Mouse (Mus musculus): Measurements from ENCODE around the gene Dnlz.
"Not testable (repeated sequence)": the region's sequence is repeated elsewhere in the genome, so short reads cannot be mapped to it uniquely, and the experiment has no call there.

Gene Dnlz

DNA sequence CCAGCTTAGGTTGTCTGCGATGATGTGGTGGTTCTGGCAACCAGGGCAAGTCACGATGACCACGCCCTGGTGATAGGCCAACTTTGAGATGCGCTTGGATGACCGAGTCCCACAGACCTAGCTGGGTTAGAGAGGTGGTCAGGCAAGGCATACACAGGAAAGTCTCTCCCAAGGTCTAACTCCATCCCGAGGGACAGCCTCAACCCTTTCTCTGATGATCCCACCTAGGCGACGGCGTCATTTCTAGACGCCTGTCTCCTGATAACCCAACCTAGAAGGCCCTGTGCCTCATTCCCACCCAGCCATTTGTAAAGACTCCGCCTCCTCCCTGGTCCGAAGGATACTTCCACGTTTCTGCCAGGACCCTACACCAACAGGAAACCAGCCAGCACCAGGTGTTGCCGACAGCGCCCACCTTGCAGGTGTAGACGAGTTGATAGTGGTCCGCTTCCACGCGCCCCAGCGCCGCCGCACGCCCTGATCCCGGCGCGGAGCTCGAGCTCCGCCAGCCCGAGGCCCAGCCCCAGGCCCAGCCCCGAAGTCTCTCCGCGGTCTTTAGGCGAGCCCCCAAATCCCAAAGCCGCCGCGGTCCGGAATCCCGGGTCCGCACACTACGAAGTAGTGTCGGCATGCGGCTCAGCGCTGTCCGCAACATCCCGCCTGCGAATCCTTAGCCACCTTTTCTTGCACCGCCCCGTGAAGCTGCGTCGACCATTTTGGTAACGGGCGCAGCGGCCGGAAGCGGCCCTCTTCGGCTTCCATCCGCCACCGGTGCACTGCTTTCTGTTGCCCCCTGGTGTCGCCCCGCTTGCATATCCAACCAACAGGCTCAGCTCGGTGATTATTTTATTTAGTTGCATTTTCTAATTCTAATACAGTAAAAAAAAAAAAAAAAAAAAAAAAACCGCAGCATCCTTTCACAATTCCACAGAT is at the start of gene Dnlz:
Dnlz (minus strand) TSS at position 753 of the 933 bp plus-strand sequence.
- DNase-seq: peak; percentile 93

DNA sequence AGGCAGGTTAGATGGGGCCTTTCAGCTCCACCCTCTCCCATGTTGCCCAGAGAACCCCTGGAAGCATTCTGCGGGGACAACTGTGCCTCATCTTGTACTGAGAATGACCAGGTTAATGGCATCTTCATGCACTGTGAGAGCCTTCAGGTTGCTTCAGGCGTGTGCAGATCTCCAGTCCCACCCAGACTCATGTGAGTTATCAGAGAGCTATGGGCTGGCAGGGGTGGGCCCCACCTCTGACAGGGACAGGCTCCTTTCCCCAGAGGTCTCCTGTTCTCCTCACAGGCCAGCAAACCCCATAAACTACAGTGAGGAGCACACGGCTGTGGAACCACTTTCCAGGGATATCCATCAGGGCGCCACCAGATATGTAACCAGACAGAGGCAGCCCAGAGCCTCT is 49.1 kb upstream of the Dnlz start:
- DNase-seq: no peak

DNA sequence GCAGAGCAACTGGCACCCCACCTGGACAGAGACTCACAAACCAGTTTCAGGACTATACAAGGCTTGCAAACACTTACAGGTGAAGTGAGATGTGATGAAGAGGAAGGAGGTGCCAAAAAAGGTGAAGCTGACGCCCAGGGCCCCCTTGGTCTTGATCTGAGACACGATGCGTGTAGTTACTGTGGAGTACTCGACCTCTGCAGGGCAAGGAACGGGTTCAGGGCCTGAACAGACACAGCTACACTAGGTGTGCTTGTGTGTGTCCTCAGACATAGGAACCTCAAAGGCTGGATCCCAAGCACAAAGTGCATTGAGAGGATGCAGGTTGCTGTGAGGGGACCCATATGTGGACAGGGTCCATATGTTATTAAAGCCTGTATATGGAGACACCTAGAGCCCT is 48.4 kb upstream of the Dnlz start:
- no peak for DNase-seq

DNA sequence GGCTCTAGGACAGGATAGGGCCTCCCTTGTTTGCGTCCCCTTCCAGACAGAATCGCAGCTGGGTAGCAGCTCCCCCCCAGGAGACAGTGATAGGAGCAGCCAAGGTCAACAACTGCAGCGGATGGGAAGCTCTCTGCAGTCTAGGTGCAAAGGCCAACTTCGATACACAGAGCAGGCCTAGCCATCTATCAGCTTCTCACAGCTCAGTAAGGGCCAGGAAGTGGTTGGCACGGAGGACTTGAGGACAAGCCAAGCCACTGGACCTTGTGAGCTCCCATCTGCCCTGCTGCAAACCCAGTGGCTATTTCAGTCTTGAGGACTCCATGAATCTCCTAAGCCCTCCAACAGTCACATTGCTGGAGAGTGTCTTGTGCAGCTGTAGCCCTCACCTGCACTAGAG is 47.7 kb upstream of the Dnlz start:
- no peak for DNase-seq

DNA sequence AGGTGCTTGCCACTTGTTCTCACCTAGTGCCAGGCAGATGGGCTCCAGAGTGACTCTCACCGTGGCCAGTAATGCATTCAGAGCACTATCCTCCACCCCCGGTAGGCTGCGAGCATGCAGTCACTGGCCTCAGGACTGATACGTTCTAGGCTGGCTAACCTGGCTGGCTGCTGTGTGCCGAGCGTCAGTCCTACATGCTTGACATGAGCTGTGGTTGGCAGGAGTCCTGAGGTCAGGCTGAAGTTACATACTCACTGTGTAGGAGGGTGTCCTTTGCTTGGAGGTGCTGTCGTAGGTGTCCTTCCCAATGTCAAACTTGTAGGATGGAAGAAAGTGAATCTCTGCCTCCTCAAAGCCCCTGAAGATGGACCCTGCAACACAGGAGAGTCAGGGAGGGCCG is 47.1 kb upstream of the Dnlz start:
- no peak for DNase-seq

DNA sequence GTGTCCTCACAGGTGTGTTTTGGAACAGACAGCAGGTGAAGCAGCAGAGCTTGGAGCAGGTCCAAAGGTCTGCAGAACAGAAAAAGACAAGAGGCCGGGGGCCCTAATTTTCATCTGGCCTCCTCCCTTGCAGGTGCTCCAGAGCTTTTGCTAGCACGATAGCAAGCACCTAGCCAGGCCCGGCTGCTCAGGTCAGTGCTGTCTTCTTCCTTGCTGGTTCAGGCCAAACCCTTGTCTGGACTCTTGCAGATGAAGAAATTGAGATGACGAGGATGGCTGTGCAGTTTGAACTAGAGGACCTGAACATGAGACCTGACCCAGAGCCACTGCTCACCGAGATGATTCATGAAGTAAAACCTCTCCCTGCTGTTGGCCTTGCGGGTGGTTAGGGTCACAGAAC is 39.7 kb upstream of the Dnlz start:
- DNase-seq: no peak

DNA sequence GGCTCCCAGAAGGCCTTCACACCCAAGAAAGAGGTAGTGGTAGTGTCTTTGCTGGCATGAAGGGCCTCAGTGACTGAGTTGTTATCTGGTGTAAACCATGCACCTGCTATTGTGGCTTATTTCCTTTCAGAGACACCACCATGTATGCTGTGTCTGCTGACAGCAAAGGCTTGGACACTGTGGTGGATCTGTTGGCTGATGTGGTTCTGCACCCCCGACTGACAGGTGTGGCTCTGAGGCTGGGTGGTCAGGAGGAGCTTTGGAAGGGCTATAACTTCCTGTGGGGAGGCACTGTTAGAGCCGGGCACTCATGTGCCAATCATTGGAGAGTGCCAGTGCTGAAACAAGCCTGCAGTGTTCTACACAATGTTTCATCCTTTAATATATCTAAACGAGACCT is 39.0 kb upstream of the Dnlz start:
- DNase-seq: no peak

DNA sequence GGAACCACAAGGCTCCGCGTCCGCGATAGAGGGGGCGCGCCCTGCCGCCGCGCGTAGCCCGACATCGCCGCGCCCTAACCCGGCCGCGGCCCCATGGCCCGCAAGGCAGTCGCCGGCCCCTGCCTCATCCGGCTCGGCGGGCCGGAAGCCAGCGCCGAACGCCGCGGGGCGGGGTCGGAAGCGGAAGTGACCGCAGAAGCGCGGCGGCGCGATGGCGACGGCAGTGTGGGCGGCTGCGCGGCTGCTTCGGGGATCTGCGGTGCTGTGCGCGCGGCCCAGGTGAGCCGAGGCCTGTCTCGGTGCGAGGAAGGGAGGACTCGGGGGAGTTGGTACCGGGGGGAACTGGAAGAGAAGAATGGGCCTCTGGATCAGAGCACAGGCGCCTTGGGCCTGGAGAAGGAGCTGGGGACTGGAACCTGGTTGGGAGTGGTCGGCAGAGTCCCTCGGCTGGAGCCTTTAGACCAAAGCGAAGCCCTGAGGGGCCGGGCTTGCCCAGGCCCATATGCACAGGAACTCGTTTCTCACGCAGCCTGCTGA is 37.3 kb upstream of the Dnlz start, which contains the start of the genes Entr1 and Pmpca:
Entr1 (minus strand) TSS at position 163 of the 537 bp plus-strand sequence.
Pmpca (plus strand) TSS at position 186 of the 537 bp plus-strand sequence.
- DNase-seq: peak; percentile 80

DNA sequence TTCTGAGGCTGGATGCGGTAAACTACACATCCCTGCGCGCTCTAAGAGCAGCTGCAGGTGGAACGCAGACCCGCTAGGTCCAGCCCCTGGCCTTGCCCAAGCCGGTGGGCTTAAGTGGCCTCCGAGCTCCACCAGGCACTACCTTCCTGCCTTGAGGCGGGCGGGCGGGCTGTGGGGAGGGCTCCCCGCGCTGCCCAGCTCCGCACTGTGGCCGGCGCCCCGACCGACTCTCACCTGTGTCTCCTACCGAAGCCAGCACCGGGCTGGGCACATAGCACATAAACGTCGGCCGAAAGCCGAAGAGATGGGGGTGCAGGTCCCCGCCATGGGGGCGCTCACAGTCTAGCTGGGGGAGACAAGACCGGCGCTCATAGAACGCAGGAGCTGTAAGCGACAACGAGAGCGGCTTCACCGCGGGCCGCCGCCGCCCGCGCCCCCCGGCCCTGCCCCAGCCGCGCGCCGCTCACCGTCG is 36.8 kb upstream of the Dnlz start:
- peak; percentile 53 for DNase-seq

DNA sequence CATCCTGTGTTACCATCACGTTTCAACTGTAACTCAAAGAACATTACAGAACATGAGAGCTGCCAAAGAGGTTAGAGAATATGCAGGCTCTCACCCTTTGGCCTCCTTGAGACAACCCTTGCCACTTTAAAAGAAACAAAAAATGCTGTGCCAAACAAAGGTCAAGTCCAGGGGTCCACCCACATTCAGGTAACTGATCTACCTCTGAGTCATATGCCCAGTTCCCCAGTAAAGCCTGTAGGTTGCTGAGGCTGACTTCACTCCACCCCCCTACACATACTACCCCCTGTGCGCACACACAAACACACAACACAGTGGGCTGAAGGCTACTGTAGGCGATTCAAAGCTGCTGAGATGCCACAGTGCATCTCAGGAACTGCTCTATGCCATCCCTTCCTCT is 35.8 kb upstream of the Dnlz start:
- no peak for DNase-seq

DNA sequence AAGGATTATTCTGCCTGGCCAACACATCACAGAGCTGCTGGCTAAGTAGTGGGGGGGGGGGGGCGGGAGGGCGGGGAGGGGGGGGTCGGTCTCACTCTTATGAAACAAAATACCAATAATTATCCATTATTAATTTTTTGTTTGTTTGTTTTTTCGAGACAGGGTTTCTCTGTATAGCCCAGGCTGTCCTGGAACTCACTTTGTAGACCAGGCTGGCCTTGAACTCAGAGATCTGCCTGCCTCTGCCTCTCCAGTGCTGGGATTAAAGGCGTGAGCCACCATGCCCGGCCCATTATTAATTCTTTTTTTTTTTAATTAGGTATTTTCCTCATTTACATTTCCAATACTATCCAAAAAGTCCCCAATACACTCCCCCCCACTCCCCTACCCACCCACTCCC is 29.0 kb upstream of the Dnlz start:
- DNase-seq: not testable (repeated sequence)

DNA sequence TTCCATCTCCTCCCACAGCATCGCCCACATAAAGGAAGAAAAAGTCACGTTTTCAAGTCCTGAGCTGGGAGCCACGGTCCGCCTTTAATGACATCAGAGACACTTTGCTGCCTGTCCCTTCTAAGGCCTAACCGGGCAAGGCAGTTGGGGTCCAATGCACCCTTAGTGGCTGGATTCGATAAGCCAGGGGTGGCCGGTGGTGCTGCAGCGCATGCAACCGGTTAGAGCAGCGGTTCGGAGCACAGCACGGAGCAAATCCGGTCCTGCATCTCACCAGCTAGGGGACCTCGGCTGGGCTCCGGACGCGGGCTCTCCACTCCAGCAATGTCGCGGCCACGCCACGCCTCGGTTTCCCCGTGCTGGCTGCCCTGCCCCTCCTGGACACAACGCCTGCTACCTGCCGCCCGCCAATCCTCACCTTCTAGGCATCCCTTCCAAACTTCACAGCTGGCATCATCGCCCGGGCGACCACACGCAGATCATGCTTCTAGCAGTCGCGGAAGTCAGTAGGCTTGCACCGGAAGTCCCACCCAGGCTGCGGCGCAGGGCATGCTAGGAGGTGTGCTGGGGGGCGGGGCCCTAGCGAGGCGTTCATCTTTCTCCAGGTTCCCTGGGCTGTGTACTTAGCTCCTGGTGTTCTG is 28.3 kb upstream of the Dnlz start, which contains the start of gene Snapc4:
Snapc4 (minus strand) TSS at position 523 of the 641 bp plus-strand sequence.
- DNase-seq: peak; percentile 82

DNA sequence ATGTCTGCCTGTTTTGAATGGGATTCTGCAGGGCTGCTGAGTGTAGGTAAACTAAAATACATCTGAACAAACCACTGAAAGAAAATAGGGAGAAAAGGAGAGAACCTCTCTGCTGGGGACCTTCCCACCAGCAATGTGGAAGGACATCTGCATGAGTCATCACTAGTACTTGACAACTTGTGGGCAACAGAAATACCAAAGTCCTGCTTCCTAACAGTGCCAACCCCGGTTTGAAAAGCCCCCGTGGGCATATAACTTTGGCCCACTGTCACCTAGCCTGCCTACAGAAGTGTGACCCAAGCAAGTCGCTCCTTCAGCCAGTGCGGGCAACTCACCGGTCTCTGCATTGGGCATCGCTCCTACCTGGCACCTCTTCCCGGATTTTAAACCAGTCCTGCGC is 20.5 kb upstream of the Dnlz start:
- DNase-seq: no peak

DNA sequence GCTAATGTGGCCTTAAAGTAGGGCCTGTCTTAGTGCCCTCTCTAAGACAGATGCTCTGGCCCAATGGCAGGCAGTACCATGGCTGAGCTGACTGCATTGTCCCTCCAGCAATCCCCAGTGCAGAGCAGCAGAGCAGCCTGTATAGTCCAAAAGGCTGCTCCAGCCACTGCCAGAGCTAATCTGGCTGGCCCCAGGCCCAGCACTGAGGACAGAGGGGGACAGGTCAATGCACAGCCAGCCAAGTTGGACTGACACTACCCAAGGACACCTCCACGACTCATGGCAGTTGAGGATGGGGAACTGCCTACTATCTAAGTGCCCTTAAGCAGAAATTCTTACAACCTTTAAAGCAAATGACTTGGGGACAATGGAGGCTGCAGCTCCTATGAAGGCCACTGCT is 16.7 kb upstream of the Dnlz start:
- DNase-seq: no peak

DNA sequence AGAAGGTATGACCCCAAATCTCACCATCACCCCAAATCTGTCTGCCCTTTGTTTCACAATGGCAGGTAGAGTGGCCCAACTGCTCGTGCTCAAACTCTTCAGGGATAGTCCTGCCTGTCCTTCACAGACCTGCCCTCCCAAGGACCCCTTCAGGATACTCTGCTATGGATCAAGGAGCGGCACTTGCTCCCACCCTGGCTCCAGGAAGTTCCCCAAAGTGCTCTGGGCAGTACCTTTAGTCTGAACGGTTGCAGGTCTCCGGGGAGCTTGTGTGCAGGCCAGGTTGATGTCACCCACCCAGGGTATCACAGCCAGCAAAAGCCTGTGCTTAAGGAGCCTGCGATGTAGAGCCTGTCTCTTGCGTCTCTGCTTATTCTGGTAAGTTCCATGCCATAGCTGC is 16.0 kb upstream of the Dnlz start:
- no peak for DNase-seq

DNA sequence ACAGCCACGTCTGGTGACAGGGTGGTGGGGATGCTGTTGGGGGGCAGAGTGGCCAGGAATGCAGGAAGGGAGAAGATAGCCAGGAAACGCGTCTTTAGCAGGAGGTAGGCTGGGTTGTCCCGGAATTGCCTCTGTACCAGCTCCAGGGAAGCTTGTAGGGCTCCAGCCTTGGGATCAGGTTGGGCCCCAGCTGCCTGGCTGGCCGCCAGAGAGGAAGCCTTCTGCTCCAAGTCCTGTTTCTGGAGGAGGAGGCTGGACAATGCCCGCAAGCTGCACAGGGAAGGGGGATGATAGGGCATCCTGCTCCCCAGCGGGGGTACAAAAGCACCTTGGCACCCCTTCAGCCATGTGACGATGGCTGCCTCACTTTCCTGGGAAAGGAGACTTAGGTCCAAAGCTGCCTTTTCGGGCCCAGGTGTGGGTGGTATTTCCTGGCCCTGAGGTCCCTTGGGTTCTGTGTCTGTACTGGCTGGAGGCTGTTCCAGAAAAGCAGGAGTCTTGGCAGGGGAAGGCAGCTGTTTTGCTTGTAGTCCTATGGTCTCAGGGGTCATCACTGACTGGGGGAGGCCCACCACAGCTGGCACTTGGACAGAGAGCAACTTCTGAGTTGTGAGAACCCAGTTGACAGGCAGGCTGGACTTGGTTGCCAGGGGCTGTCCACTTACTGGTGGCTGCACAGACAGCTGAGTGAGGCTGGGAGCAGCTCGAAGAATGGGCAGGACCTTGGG is 13.0 kb upstream of the Dnlz start:
- DNase-seq: peak; percentile 75

DNA sequence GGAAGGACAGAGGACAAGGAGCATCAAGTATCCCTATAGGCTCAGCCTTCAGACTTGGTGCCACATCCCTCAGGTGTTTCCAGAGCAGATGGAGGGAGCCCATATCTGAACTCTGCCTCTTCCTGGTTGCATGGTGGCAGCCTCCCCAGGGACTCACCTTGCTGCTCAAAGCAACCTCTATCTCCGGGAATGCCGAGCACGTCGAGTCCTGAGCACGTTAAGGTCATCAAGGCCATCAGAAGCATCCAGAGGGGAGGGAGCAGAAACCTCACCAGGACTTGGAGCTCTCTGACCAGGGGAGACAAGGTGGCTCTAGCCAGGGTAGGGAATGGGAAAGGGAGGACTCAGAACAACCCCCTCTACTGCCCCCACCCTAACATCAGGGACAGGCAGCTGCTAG is 11.6 kb upstream of the Dnlz start:
- DNase-seq: no peak

DNA sequence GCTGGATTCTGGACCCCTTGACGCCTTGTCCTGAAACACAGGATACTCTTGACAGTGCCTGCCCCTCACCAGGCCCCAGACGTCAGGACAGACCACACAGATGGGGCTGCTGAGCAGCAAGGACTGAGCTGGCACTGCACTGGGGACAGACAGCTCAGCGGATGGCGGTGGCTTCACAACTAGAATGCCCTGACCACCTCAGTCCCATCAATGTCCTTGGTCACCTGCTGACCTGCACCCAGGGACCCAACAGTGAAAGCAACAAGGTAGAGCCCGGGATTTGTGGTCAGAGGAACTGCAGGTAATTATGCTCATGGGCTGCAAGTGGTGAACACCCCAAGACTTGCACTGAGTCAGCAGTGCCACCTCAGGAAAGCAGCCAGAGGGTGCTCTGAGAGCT is 11.1 kb upstream of the Dnlz start:
- DNase-seq: no peak

DNA sequence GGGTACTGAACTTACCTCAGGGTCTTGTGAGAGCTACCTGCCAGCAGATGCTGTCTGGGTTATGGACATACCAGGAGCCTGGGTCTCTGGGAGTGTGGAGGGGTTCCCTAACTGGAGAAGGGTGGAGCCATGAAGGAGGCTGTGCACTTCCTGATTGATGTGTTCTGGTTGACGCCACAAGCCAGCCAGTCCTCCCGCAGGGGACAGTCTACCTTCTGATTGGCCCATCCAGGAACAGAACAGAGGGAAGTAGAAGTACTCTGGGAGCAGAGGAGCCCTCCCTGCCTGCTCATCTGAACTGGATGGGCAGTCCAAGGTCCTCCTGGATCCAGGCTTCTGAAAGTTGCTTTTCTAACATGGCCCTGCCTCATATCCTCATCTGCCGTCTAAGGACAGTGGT is 8.9 kb upstream of the Dnlz start, which contains the start of gene Card9:
Card9 (minus strand) TSS at position 147 of the 400 bp plus-strand sequence.
- DNase-seq: no peak

DNA sequence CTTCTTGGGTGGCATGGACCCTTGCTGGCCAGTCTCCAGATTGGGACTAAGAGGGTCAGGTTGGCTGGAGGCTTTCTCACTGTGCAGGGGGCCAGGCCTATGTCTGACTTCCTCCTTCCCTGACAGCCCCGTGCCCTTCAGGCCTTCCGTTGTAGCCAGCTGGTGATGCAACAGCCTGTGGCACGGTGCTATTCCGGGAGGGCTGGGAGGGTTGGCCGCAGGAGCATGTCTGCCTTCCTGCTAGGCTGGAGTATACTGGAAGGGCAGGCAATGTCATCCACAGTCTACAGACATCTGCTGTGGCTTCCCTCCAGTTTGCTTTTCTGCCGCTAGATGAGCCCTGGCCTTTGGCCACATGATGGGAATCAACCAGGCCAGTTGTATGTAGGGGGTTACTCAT is 8.1 kb upstream of the Dnlz start:
- DNase-seq: peak; percentile 36

DNA sequence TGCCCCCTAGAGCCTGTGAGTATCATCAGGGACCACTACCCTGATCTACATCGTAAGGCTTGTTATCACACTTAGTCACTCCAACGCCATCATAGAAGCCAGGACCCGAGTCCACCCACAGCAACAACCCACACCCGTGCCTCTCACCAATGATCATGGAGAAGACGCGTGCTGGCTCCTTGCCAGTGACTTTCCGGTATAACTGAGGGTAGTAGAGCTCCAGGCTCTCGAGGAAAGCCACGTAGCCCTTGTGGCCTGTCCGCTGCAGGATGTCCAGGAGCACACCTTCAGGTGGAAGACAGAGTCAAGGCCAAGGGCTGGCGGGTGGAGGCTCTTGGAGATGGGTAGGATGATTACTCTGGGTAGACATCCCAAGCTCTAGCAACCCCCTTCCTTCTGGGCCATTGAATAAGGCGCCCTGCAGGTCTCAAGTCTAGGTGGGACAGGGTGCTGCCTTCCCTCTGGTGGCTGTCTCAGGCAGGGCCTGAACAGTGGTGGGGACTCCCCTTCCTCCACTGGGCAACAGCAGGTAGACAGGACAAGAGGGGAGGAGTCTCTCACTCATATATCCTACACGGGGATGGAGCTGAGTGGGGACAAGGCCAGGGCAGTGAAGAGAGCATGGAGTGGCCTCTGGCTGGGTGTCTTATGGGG is 6.9 kb upstream of the Dnlz start:
- DNase-seq: peak; percentile 48

DNA sequence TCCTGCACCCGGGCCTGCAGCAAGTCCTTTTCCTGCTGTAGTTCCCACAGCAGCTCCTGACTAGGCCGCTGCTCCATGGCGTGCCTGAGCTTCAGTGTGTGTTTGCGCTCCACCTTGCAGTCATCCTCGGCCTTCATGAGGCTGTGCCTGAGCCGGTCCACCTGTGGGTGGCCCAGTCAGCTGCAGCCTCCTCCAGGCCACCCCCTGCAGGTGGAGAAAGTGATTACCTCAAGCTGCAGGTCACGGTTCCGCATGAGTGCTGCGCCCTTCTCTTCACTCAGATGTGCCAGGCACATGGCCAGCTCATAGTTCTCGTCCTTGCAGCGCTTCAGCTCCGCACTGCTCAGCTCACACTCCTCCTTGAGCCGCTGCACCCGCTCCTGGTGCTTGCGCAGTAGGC is 5.6 kb upstream of the Dnlz start:
- DNase-seq: no peak

Data from cerebellum, adult 9-11 months (tissue).